Mouse (Mus musculus): ENCODE measurements around the gene Olfr282. TPM values are rescaled to one million over a fixed set of nuclear protein-coding genes. Genes with fewer than 3 reads are reported as not detected.

The Olfr282 gene
- polyA plus RNA-seq, 1 experiment from 2014 or later = not detected

- DNase-seq (ENCODE audit: low spot score) = no peak
Measured at GRCm38 (mm10) chr15:98474958-98475357, 43.9 kb downstream of the Olfr282 start.

DNA sequence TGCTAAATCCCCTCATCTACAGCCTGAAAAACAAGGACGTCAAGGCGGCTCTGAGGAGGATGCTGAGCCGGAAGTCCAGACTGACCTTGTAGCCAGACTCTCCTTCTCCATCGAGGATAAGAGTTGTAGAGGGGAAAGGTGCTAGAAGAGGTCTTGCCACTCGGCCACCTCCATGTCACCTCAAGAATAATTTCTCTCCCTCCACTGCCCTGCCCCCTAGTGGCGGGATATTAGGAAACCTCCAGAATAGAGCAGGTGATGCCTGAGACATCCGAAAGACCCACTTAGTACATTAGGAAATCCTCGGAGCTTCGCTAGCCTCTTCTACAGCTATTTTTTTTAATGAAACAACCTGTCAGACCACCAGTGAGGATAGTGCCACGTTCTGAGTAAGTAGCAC, 44.4 kb downstream of the Olfr282 start:
- DNase-seq (ENCODE audit: low spot score) = peak; percentile 51

- no peak for DNase-seq (ENCODE audit: low spot score)
Measured at GRCm38 (mm10) chr15:98476281-98476680, 45.3 kb downstream of the Olfr282 start.

DNA sequence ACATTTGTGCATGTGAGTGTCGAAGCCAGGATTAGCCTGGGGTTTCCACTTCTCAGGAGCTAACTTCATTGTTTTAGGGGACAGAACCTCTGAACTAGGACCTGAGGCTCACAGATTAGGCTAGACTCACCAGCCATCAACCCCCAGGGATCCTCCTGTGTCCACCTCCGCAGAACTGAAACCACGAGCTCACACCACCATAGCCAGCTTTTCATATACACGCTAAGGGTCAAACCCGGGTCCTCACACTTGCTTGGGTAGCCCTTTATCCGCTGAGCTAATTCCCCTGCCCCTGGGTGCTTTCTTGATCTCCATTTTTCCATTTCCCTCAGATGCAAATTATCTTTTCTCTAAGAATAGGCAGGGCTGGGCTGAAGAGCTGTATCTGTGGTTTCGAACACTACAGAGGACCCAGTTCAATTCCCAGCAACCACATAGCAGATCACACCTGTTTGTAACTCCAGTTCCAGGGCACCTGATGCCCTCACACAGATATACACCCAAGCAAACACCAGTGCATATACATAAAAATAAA, 48.6 kb downstream of the Olfr282 start:
- DNase-seq (ENCODE audit: low spot score) = no peak

- DNase-seq (ENCODE audit: low spot score) = no peak
Measured at GRCm38 (mm10) chr15:98482701-98483100, 51.7 kb downstream of the Olfr282 start, which contains the start of gene Lalba. Lalba (minus strand) TSS chr15:98482721.

- DNase-seq (ENCODE audit: low spot score) = no peak
Measured at GRCm38 (mm10) chr15:98483907-98484886, 53.2 kb downstream of the Olfr282 start.

- peak; percentile 20 for DNase-seq (ENCODE audit: low spot score)
Measured at GRCm38 (mm10) chr15:98486433-98487021, 55.5 kb downstream of the Olfr282 start.

Other genes starting within 250 kb of the Olfr282 start
- gene Olfr288, start 235.7 kb upstream of the Olfr282 start, polyA plus RNA-seq (2015; fragmentation: Nextera tagmentation; extraction: Ambion mirVana) = not detected in 2 replicates
- not detected in 2 replicates for gene Gm44579, start 210.2 kb upstream of the Olfr282 start, polyA plus RNA-seq (2015; fragmentation: Nextera tagmentation; extraction: Ambion mirVana)
- not detected in 2 replicates for gene Olfr287, start 210.2 kb upstream of the Olfr282 start, polyA plus RNA-seq (2015; fragmentation: Nextera tagmentation; extraction: Ambion mirVana)
- not detected in 2 replicates for gene Olfr286, start 196.8 kb upstream of the Olfr282 start, polyA plus RNA-seq (2015; fragmentation: Nextera tagmentation; extraction: Ambion mirVana)
- not detected in 2 replicates for gene H1fnt, start 173.9 kb upstream of the Olfr282 start, polyA plus RNA-seq (2015; fragmentation: Nextera tagmentation; extraction: Ambion mirVana)
- 0.40 and 0.46 TPM in 2 replicates for gene Zfp641, start 135.1 kb upstream of the Olfr282 start, polyA plus RNA-seq (2015; fragmentation: Nextera tagmentation; extraction: Ambion mirVana)
- not detected in 2 replicates for gene Olfr285, start 113.9 kb upstream of the Olfr282 start, polyA plus RNA-seq (2015; fragmentation: Nextera tagmentation; extraction: Ambion mirVana)
- not detected in 2 replicates for gene Olfr284, start 90.2 kb upstream of the Olfr282 start, polyA plus RNA-seq (2015; fragmentation: Nextera tagmentation; extraction: Ambion mirVana)
- gene Olfr283, start 50.3 kb upstream of the Olfr282 start, polyA plus RNA-seq (2015; fragmentation: Nextera tagmentation; extraction: Ambion mirVana) = not detected in 2 replicates
- not detected in 2 replicates for gene Olfr281, start 21.4 kb downstream of the Olfr282 start, polyA plus RNA-seq (2015; fragmentation: Nextera tagmentation; extraction: Ambion mirVana)
- gene OR5BS1P, start 38.7 kb downstream of the Olfr282 start, polyA plus RNA-seq (2015; fragmentation: Nextera tagmentation; extraction: Ambion mirVana) = 0.03 TPM in 1 of 2 replicates, not detected in the other
- 0.18 TPM in 1 of 2 replicates, not detected in the other for gene Lalba, start 51.5 kb downstream of the Olfr282 start, polyA plus RNA-seq (2015; fragmentation: Nextera tagmentation; extraction: Ambion mirVana)
- not detected in 2 replicates for gene Olfr279, start 61.2 kb downstream of the Olfr282 start, polyA plus RNA-seq (2015; fragmentation: Nextera tagmentation; extraction: Ambion mirVana)
- 98.8 and 108 TPM in 2 replicates for gene Kansl2, start 103.0 kb downstream of the Olfr282 start, polyA plus RNA-seq (2015; fragmentation: Nextera tagmentation; extraction: Ambion mirVana)
- 51.1 and 55.8 TPM in 2 replicates for gene Ccnt1, start 139.7 kb downstream of the Olfr282 start, polyA plus RNA-seq (2015; fragmentation: Nextera tagmentation; extraction: Ambion mirVana)
- not detected in 2 replicates for gene 4930415O20Rik, start 139.8 kb downstream of the Olfr282 start, polyA plus RNA-seq (2015; fragmentation: Nextera tagmentation; extraction: Ambion mirVana)
- 12.6 and 17.0 TPM in 2 replicates for gene Adcy6, start 178.9 kb downstream of the Olfr282 start, polyA plus RNA-seq (2015; fragmentation: Nextera tagmentation; extraction: Ambion mirVana)
- 8.5 and 9.6 TPM in 2 replicates for gene Cacnb3, start 199.6 kb downstream of the Olfr282 start, polyA plus RNA-seq (2015; fragmentation: Nextera tagmentation; extraction: Ambion mirVana)
- 23.5 and 26.4 TPM in 2 replicates for gene Ddx23, start 231.7 kb downstream of the Olfr282 start, polyA plus RNA-seq (2015; fragmentation: Nextera tagmentation; extraction: Ambion mirVana)
- gene Rnd1, start 246.2 kb downstream of the Olfr282 start, polyA plus RNA-seq (2015; fragmentation: Nextera tagmentation; extraction: Ambion mirVana) = 1.1 and 1.7 TPM in 2 replicates

Measured in thymus, postnatal 0 days (tissue).